Mouse (Mus musculus) gonadal fat pad, adult 2 months (tissue): ENCODE measurements at regions not wholly inside any gene's neighbourhood (a gene's known extent, or its start where the extent isn't known, plus 50 kb on each side); places are given as distances from the start of the nearest gene placed in this dataset.

ENCODE experiments used
- DNase-seq: peaks from one replicate; pipeline ENCODE4 v3.0.0-alpha.2; 2012; ENCODE audit warnings: low read depth

GRCm38 (mm10) chr6:147686927-147687326 is 211.3 kb downstream of the Ccdc91 start:
- DNase-seq, result no peak

- no peak for DNase-seq
These were observed 222.6 kb downstream of the Ccdc91 start for GRCm38 (mm10) chr6:147698255-147698654.

DNA sequence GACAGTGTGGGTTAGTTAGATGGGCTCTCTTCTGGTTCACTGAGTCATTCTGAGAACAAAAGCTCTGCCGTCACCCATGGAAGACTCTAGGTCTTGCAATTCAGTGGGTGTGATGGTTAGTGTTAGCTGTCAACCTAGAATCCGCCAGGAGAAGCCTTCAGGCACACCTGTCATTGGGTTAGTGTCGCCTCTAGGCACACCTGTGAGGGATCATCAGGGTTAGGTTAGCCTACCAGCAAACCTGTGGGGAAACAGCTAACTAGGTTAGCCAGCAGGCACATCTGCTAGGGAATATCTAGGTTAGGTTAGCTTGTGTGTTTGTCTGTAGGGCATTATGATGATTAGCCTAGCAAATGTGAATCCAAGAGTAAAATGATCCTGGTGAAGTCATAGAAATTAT is 223.8 kb downstream of the Ccdc91 start:
- DNase-seq, result no peak

GRCm38 (mm10) chr6:147700629-147701028 is 225.0 kb downstream of the Ccdc91 start:
- DNase-seq, result no peak

DNA sequence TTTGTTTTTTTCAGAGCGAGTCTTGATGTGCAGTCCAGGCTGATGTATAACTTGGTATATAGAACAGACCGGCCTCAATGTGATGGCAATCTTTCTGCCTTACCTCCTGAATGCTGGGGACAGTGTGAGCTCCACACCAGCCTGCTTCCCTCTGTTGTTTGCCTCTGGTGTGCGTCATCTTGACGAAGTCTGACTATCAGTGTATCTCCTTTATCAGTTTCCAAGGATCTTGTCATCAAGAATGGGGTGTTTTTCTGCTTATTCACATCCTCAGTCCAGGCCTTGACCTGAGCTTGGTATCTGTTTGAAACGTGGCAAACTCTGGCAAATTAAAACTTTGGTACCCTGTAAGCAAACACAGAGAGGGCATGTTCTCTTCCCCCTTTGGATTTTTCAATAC is 226.3 kb downstream of the Ccdc91 start:
- no peak for DNase-seq

- no peak for DNase-seq
These were observed 228.7 kb downstream of the Ccdc91 start for GRCm38 (mm10) chr6:147704297-147704696.

GRCm38 (mm10) chr6:147705936-147706335 is 230.3 kb downstream of the Ccdc91 start:
- DNase-seq, result no peak

DNA sequence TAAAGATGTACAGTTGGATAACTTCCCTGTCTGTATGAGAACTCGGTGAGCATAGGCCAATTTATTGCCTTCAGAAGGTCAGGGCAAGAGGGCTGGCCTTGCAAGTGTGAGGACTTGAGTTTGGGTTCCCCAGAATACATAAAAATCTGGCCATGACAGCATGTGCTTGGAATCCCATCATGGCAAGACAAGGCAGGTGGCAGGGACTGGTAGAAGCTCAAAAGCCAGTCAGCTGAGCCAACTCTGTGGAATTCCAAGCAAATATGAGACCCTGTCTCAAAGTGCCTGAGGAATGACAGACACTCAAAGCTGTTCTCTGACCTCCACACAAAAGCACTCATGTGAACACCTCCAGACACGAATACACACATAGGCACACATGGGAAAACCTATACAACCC is 231.1 kb downstream of the Ccdc91 start:
- no peak for DNase-seq

DNA sequence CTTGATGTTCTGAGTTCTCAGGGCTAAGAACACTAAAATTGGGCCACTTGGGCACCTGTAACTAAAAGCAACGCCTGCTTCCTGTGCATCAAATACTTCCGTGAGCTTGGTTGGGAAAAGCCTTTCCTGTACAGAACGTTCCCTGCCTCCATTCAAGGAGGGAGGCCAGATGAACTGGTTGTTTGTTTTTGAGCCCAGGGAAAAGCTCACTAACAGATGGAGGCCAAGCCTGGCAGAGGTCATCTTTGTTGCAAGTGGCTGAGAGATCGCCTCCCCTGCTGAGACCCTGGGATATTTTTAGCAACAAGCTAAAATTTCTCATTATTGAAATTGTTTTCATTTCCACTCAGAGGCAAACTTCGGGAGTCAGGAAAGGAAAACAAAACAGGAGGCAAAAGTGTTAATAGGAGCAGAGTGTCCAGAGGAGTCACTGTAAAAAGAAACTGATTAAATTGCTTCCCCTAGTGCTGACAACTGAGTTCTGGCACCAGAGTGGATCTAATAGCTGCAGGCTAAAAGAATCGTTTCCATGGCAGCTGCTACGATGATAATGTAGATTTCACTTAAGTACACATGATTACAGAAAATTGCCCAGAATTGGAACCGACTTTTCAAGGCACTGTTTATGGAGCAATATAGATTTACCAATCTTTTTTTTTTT is 242.6 kb downstream of the Ccdc91 start:
- no peak for DNase-seq

DNA sequence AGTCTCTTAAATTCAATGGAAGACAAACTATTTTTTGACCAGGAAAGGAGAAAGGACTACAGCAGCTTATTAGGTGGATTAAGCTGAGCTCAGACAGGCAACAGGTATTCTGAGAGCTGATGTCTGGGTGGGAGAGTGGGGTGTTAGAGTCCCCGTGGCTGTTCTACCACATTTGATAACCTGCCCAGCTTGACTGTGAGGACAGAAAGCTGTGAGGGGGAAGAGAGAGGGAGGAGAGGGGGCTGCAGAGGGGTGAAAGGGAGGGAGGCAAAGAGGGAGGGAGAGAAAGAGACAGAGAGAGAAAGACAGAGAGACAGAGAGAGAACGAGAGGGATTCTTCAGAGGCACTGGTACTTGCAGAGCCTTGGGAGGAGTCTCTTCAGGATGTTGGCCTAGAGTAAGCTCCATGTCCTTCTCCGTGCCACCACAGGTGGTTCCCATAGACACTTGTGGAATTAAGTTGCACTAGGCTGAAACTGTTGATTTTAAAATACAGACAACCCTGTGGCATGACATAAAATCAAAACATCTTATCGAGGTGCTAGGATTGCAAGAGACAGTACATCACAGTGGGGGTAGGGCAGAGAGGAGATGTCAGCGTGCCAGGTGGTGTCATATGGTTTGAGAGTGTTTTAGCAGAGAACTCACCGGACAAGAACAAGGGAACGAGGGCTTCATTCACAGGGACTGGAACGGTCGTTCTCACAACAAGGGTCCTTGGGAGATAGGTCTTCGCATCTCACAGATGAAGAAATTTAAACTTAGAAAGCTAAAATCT is 243.3 kb downstream of the Ccdc91 start:
- no peak for DNase-seq

- DNase-seq, result no peak
These were observed 243.9 kb downstream of the Ccdc91 start for GRCm38 (mm10) chr6:147719539-147719938.

- DNase-seq, result no peak
These were observed 247.7 kb downstream of the Ccdc91 start for GRCm38 (mm10) chr6:147723336-147723735.

GRCm38 (mm10) chr6:147726987-147727386 is 251.4 kb downstream of the Ccdc91 start:
- no peak for DNase-seq

DNA sequence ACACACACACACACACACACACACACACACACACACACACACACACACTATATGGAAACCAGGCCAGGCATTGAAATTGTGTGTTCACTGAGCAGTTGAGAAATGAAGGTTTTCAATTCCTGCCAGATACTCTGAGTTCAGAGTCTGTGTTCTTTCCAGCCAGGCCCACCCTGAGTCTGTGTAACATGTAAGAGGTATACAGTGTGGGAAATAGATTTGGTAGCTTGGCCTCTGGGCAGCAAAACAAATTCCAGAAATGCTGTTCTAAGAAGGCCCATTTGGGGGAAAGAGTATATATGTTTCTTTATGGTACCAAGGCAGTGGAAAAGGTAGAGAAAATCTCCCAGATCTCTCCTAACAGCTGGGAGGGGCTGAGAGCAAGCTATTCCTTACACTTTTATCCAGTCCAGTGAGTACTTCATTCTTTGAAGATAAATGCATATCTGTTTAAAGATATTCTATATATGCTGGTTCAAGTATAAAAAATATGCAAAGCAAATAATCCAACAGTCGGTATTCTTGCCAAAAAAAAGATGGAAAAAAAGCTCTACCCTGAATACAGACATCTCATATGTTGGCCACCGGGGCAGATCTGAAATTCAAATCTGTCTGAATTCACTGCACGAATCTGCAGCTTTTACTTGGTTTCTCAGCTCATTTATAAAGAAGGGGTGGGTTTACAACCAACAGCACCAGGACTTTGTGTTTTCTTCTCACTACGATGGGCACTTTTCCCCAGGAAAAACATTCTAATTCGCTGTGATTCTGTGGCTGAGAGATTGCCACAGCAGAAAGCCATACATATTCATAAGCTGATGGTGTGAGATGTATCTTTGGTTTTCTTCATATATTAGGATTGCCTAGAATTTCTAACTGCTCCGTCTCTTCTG is 252.3 kb downstream of the Ccdc91 start:
- DNase-seq, result no peak

- DNase-seq, result no peak
These were observed 254.1 kb downstream of the Ccdc91 start for GRCm38 (mm10) chr6:147729721-147730120.

- no peak for DNase-seq
These were observed 263.1 kb downstream of the Ccdc91 start for GRCm38 (mm10) chr6:147738621-147739325.

DNA sequence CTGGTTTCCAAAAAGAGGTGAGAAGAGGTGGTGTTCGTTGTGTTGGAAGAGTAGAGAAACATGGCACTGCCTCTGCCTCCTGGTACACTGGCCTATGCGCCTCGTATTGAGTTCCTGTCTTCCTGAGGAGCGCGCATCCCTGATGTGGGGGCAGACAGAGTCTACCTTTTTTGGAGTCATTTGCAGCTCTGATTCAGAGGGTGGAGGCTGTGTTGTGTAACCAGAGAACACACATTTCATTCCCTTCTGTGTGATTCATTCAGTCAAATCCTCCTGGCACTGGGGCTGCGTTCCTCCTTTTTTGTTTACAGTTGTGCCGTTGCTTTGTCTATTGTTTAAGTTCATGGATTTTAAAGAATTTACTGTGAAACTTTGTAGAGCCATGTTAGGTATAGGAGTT is 265.8 kb downstream of the Ccdc91 start:
- no peak for DNase-seq

DNA sequence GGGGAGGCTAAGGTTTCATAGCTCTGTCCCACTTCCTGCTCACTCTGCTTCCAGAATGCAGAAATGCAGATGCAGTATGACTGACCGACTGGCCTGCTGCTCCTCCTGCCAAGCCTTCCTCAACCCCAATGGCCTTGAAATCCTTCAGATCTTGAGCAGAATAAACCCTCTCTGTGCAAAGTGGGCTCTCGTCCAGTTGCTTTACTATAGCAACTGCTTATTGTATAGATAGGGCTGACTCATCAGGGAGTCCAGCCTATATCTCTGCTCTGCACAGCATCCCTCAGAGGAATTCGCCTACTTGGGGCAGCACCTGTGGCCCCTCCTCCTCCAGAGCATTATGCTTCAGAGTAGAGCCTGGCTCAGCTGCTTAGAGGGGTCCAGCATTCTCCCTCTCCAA is 268.5 kb downstream of the Ccdc91 start:
- DNase-seq, result no peak

- DNase-seq, result no peak
These were observed 270.1 kb downstream of the Ccdc91 start for GRCm38 (mm10) chr6:147745690-147746089.

GRCm38 (mm10) chr6:147747945-147748344 is 272.3 kb downstream of the Ccdc91 start:
- no peak for DNase-seq

GRCm38 (mm10) chr6:147752301-147752700 is 276.7 kb downstream of the Ccdc91 start:
- DNase-seq, result no peak

GRCm38 (mm10) chr6:147753828-147754227 is 278.2 kb downstream of the Ccdc91 start:
- DNase-seq, result no peak
